Mouse (Mus musculus): Measurements from ENCODE around the gene Prpf19.

DNA sequence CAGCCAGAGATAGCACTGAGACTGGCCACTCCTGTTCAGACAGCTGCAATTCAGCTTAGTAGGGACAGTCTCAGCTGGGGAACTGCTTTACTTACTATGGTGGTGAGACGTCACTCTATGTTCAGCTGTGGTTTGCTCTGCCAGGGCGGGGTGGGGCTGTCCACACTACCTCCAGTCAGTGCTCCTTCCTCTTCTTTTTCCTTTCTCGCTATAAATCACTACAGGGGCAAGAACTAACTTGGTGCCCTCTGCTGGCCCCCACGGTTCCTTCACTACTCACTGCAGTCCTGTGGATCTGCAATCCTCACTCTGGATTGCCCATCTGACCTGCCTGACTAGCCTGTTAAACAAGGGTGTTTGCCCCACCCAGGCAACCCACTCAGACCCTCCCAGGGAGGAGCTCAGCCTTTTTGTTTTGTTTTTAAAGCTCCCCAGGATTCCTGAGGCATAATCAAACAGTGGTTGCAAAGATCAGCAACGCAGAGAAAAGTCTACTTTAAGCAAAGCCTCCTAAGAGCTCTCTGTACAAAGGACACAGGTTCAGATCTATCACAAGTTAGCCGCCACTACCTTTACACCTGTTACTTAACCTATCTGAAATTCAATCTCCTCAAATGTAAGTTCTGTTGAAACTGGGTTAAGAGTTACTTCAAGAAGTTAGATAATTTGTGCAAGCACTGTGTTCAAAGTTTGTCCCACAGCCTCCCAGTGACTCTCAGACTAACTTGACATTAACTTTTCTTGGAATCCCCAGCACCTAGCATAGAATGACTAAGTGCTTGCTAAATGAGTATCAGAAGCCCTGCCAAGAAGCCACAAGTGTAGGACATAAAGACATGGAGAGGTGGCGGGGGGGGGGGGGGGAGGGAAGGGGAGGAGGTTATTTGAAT lies 14.7 kb upstream of the Prpf19 start:
- TF ChIP-seq CTCF (IDR thresholded peaks at IDR 0.05; ENCODE audit: low read depth, low read length): peak; percentile 31; the same call in 1 of the 2 replicates
- no peak for TF ChIP-seq POLR2A (IDR thresholded peaks at IDR 0.05; ENCODE audit: borderline replicate concordance, low read depth, low read length)
